Mouse (Mus musculus) CH12.LX (cell line): Measurements from ENCODE around the gene Vmn2r89. TPM values are rescaled to one million over a fixed set of nuclear protein-coding genes. Genes with fewer than 3 reads are reported as not detected.

Source experiments
- DNase-seq: peaks from one replicate; pipeline ENCODE4 v3.0.0-alpha.2; 2013; ENCODE audit errors: extremely low read depth
- H3K27ac ChIP-seq: 2 replicates; pipeline ENCODE4 v1.5.1; 2012; ENCODE audit warnings: low read depth, mild to moderate bottlenecking, control low read depth, moderate library complexity; ENCODE audit not compliant: insufficient read depth
- H3K27me3 ChIP-seq: replicated peaks from 2 replicates; pipeline ENCODE3; 2012; ENCODE audit warnings: inconsistent platforms
- H3K36me3 ChIP-seq, 2 experiments: replicated peaks in 1 of 2; 2 replicates each; pipeline versions ENCODE3 to v1.6.1; 2012; ENCODE audit warnings: inconsistent platforms in 1 of 2, low read length in 1 of 2, mild to moderate bottlenecking in 1 of 2, mixed read lengths in 1 of 2, moderate library complexity in 1 of 2; ENCODE audit not compliant: control insufficient read depth in 1 of 2, insufficient read depth in 1 of 2
- H3K4me1 ChIP-seq, 2 experiments: 2 replicates each; pipeline ENCODE4 v1.6.1; 2012; ENCODE audit warnings: inconsistent platforms in 1 of 2, moderate library complexity in 1 of 2; ENCODE audit not compliant: insufficient read depth in 2 of 2, control insufficient read depth in 1 of 2
- H3K4me2 ChIP-seq: 2 replicates; pipeline ENCODE4 v1.6.1; 2012; ENCODE audit warnings: low read depth, mild to moderate bottlenecking, control low read depth; ENCODE audit not compliant: poor library complexity, insufficient read depth, severe bottlenecking
- H3K4me3 ChIP-seq, 3 experiments: fragments of 150-350 bp in 1 of 3; sonication (generic) in 1 of 3; replicated peaks in 1 of 3; 2 replicates each; pipeline versions ENCODE3 to v1.5.1; 2011 to 2012; ENCODE audit warnings: low read depth in 2 of 3, low read length in 2 of 3, mild to moderate bottlenecking in 2 of 3, moderate library complexity in 2 of 3, control low read depth in 1 of 3, improper control_type of control experiment in 1 of 3, inconsistent platforms in 1 of 3, mixed read lengths in 1 of 3; ENCODE audit not compliant: poor library complexity in 1 of 3
- H3K79me2 ChIP-seq: replicated peaks from 2 replicates; pipeline ENCODE4 v1.6.1; 2012; ENCODE audit warnings: mild to moderate bottlenecking, moderate library complexity; ENCODE audit not compliant: control insufficient read depth, poor library complexity, insufficient read depth, severe bottlenecking; ENCODE audit errors: extremely low read depth
- H3K9ac ChIP-seq: 2 replicates; pipeline ENCODE4 v1.6.1; 2012; ENCODE audit warnings: low read depth, mild to moderate bottlenecking, control low read depth, moderate library complexity; ENCODE audit not compliant: insufficient read depth
- H3K9me3 ChIP-seq: replicated peaks from 2 replicates; pipeline ENCODE3; 2012; ENCODE audit warnings: low read length, inconsistent platforms, mixed read lengths
- BHLHE40 ChIP-seq: IDR thresholded peaks from 2 replicates; pipeline ENCODE4 v1.6.1; 2011; ENCODE audit warnings: mild to moderate bottlenecking, low read depth, low read length, improper control_type of control experiment
- CTCF ChIP-seq, 2 experiments: IDR thresholded peaks in 1 of 2; conservative IDR thresholded peaks in 1 of 2; 2 replicates each; pipeline ENCODE4 v1.5.1; 2011 to 2012; ENCODE audit warnings: low read depth in 2 of 2, low read length in 2 of 2, improper control_type of control experiment in 1 of 2, inconsistent platforms in 1 of 2, mild to moderate bottlenecking in 1 of 2, moderate library complexity in 1 of 2
- E2F4 ChIP-seq: IDR thresholded peaks from 2 replicates; pipeline ENCODE4 v1.6.1; 2011; ENCODE audit warnings: low read depth, low read length, improper control_type of control experiment; ENCODE audit not compliant: insufficient replicate concordance
- ELF1 ChIP-seq: IDR thresholded peaks from 2 replicates; pipeline ENCODE4 v1.6.1; 2014; ENCODE audit warnings: low read depth, mild to moderate bottlenecking, inconsistent platforms, low read length, improper control_type of control experiment
- ETS1 ChIP-seq: conservative IDR thresholded peaks from 2 replicates; pipeline ENCODE4 v1.6.1; 2012; ENCODE audit warnings: low read depth, mild to moderate bottlenecking, inconsistent platforms, low read length, improper control_type of control experiment, moderate library complexity
- GABPA ChIP-seq: IDR thresholded peaks from 2 replicates; pipeline ENCODE4 v1.6.1; 2012; ENCODE audit warnings: low read depth, low read length, improper control_type of control experiment, inconsistent platforms; ENCODE audit not compliant: insufficient replicate concordance
- HCFC1 ChIP-seq: IDR thresholded peaks from 2 replicates; pipeline ENCODE4 v1.6.1; 2012; ENCODE audit warnings: low read depth, mild to moderate bottlenecking, inconsistent platforms, low read length, improper control_type of control experiment
- IRF4 ChIP-seq: IDR thresholded peaks from 2 replicates; pipeline ENCODE4 v1.6.1; 2014; ENCODE audit warnings: low read depth, mild to moderate bottlenecking, inconsistent platforms, low read length, improper control_type of control experiment
- JUN ChIP-seq: IDR thresholded peaks from 2 replicates; pipeline ENCODE4 v1.6.1; 2011; ENCODE audit warnings: low read depth, mild to moderate bottlenecking, low read length, improper control_type of control experiment, moderate library complexity; ENCODE audit not compliant: insufficient read depth
- KAT2A ChIP-seq: IDR thresholded peaks from 2 replicates; pipeline ENCODE4 v1.6.1; 2012; ENCODE audit warnings: low read length, improper control_type of control experiment, inconsistent platforms; ENCODE audit not compliant: insufficient replicate concordance
- MAFK ChIP-seq: IDR thresholded peaks from 2 replicates; pipeline ENCODE4 v1.6.1; 2011; ENCODE audit warnings: low read length, improper control_type of control experiment; ENCODE audit not compliant: insufficient replicate concordance
- MAZ ChIP-seq: IDR thresholded peaks from 2 replicates; pipeline ENCODE4 v1.6.1; 2012; ENCODE audit warnings: low read depth, mild to moderate bottlenecking, inconsistent platforms, low read length, improper control_type of control experiment, moderate library complexity
- MEF2A ChIP-seq: IDR thresholded peaks from 2 replicates; pipeline ENCODE4 v1.6.1; 2014; ENCODE audit warnings: low read depth, mild to moderate bottlenecking, inconsistent platforms, low read length, improper control_type of control experiment, borderline replicate concordance
- MXI1 ChIP-seq: IDR thresholded peaks from 2 replicates; pipeline ENCODE4 v1.6.1; 2011; ENCODE audit warnings: mild to moderate bottlenecking, low read depth, low read length, improper control_type of control experiment
- MYC ChIP-seq: IDR thresholded peaks from 2 replicates; pipeline ENCODE4 v1.6.1; 2011; ENCODE audit warnings: low read depth, mild to moderate bottlenecking, improper control_type of control experiment, low read length
- NELFE ChIP-seq: IDR thresholded peaks from 2 replicates; pipeline ENCODE4 v1.6.1; 2011; ENCODE audit warnings: low read depth, low read length, improper control_type of control experiment
- NRF1 ChIP-seq: IDR thresholded peaks from 2 replicates; pipeline ENCODE4 v1.6.1; 2014; ENCODE audit warnings: low read depth, mild to moderate bottlenecking, inconsistent platforms, low read length, improper control_type of control experiment, moderate library complexity
- POLR2A ChIP-seq: IDR thresholded peaks from 2 replicates; pipeline ENCODE4 v1.6.1; 2011; ENCODE audit warnings: low read depth, mild to moderate bottlenecking, improper control_type of control experiment, low read length
- POLR2AphosphoS2 ChIP-seq: IDR thresholded peaks from 2 replicates; pipeline ENCODE4 v1.6.1; 2011; ENCODE audit warnings: low read depth, low read length, improper control_type of control experiment
- RCOR1 ChIP-seq: conservative IDR thresholded peaks from 2 replicates; pipeline ENCODE4 v1.6.1; 2012; ENCODE audit warnings: low read depth, mild to moderate bottlenecking, inconsistent platforms, low read length, improper control_type of control experiment
- SMC3 ChIP-seq: IDR thresholded peaks from 2 replicates; pipeline ENCODE4 v1.6.1; 2011; ENCODE audit warnings: low read depth, low read length, improper control_type of control experiment
- TBP ChIP-seq: conservative IDR thresholded peaks from 2 replicates; pipeline ENCODE4 v1.6.1; 2011; ENCODE audit warnings: low read depth, low read length, improper control_type of control experiment
- UBTF ChIP-seq: IDR thresholded peaks from 2 replicates; pipeline ENCODE4 v1.6.1; 2012; ENCODE audit warnings: low read depth, mild to moderate bottlenecking, inconsistent platforms, low read length, improper control_type of control experiment, moderate library complexity
- USF1 ChIP-seq: IDR thresholded peaks from 2 replicates; pipeline ENCODE4 v1.6.1; 2014; ENCODE audit warnings: low read depth, mild to moderate bottlenecking, inconsistent platforms, low read length, improper control_type of control experiment
- USF2 ChIP-seq: conservative IDR thresholded peaks from 2 replicates; pipeline ENCODE4 v1.6.1; 2011; ENCODE audit warnings: low read depth, low read length, improper control_type of control experiment
- ZC3H11A ChIP-seq: IDR thresholded peaks from 2 replicates; pipeline ENCODE4 v1.6.1; 2012; ENCODE audit warnings: low read depth, mild to moderate bottlenecking, inconsistent platforms, low read length, improper control_type of control experiment
- ZNF384 ChIP-seq: IDR thresholded peaks from 2 replicates; pipeline ENCODE4 v1.6.1; 2012; ENCODE audit warnings: low read depth, low read length, improper control_type of control experiment, inconsistent platforms
- dilution Hi-C: fragments of 300-500 bp; cut with MboI; formaldehyde crosslinking; loops from 2 replicates; pipeline ENCODE4 v1.14.3; 2020; ENCODE audit warnings: low sequenced_read_pairs; ENCODE audit not compliant: extremely low pct_unique_long_range_greater_than_20kb, extremely low pct_ligation_motif_present
- in situ Hi-C: fragments of 300-500 bp; cut with MboI; formaldehyde crosslinking; loops from 3 replicates; pipeline ENCODE4 v1.14.3; 2019; ENCODE audit warnings: low sequenced_read_pairs, low pct_ligation_motif_present, low pct_unique_long_range_greater_than_20kb, mixed read lengths
- polyA plus RNA-seq: library from polyadenylated mRNA; unstranded; fragments of >175 nt; gene quantifications from 2 replicates; pipeline ENCODE4 v1.2.1, GENCODE M21; 2012; ENCODE audit warnings: low read depth; ENCODE audit not compliant: insufficient read length
- total RNA-seq, 2 experiments: library from RNA; depleted of rRNA; stranded (reverse); fragments of 300-350 nt in 1 of 2; fragments of >200 nt in 1 of 2; gene quantifications; 2 replicates each; pipeline ENCODE4 v1.2.3; 2012 to 2014

The Vmn2r89 gene
- total and polyA plus RNA-seq, 3 experiments, result 0.08 to 0.09 TPM; not detected in 1

DNA sequence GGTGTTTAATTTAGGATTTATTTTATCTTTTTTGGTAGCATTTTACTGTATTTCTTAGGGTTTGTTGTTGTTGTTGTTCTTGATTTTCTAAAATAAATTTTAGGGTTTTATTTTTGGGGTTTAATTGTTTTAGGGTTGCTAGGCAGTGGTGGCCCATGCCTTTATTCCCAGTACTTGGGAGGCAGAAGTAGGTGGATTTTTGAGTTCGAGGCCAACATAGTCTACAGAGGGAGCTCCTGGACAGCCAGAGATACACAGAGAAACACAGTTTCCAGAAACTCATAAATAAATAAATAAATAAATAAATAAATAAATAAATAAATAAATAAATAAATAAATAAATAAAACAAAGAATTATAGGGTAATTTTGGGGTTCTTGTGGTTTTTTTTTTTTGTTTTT, 32.0 kb downstream of the Vmn2r89 start:
- Histone ChIP-seq H3K9me3 (no peaks in the 10 kb centered on the region), H3K27me3 (no peaks in the 10 kb centered on the region), H3K36me3 (no peaks in the 10 kb centered on the region)
- DNase-seq, result no peak
- dilution Hi-C loops, result no loop called here
- TF ChIP-seq USF2 (no peak), E2F4 (no peak), MEF2A (no peak), KAT2A (no peak), POLR2A (no peak), GABPA (no peak), ZNF384 (no peak), BHLHE40 (no peak), POLR2AphosphoS2 (no peak), MXI1 (no peak), RCOR1 (no peak), UBTF (no peak), HCFC1 (no peak), ETS1 (no peak), MYC (no peak), NRF1 (no peak), JUN (no peak), MAZ (no peak), TBP (no peak)
- TF ChIP-seq, all 38 proteins: peak for 0
- in situ Hi-C loops, result no loop called here
- Histone ChIP-seq H3K27ac (no peak overlapping the region), H3K9ac (no peak overlapping the region), H3K4me2 (no peak overlapping the region), H3K4me1 (peaks cover 0 to 2% of the 10 kb centered on the region in 2 experiments; a peak in 2 of 4 replicates), H3K4me3 (peak overlapping the region in 1 of 3 experiments; percentile 13), H3K79me2 (peaks cover 21% of the 10 kb centered on the region; the same call in 1 of the 2 replicates)

DNA sequence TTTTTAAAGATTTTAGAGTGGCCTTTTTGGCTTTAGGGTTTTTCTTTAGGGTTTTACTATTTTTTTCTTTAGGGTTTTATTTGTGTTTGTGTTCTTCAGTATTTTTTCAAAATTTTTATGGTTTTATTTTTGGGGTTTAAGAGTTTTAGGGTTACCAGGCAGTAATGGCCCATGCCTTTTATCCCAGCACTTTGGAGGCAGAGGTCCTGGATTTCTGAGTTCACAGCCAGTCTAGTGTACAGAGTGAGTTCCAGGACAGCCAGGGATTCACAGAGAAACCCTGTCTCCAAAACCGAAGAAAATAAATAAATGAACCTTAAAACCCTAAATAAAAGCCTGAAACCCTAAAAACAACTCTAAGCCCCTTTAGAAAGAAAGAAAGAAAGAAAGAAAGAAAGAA, 34.5 kb downstream of the Vmn2r89 start:
- peaks cover 5% of the 10 kb centered on the region; the same call in 1 of the 2 replicates for H3K79me2 ChIP-seq
- no peak overlapping the region for H3K9ac ChIP-seq
- no peak for DNase-seq
- no peak overlapping the region for H3K27ac ChIP-seq
- no peak overlapping the region for H3K4me3 ChIP-seq
- H3K4me2 ChIP-seq, result no peak overlapping the region
- H3K9me3 ChIP-seq, result no peaks in the 10 kb centered on the region
- dilution Hi-C loops (no loop called here), in situ Hi-C loops (no loop called here)
- H3K36me3 ChIP-seq, result no peaks in the 10 kb centered on the region
- no peaks in the 10 kb centered on the region for H3K27me3 ChIP-seq
- H3K4me1 ChIP-seq, result no peaks in the 10 kb centered on the region
- TF ChIP-seq JUN (no peak), NRF1 (no peak), MAFK (no peak), NELFE (no peak), RCOR1 (no peak), MYC (no peak), ZC3H11A (no peak), CTCF (conservative IDR thresholded peaks at IDR 0.05 in 1 of 2, IDR thresholded peaks at IDR 0.05 in 1 of 2; ENCODE audit: low read depth in 2 of 2, low read length in 2 of 2) (no peak), UBTF (no peak), ELF1 (no peak), E2F4 (no peak), SMC3 (no peak), MAZ (no peak), KAT2A (no peak), USF1 (no peak), HCFC1 (no peak), MXI1 (no peak), TBP (no peak), BHLHE40 (no peak), IRF4 (no peak)
- TF ChIP-seq, all 38 proteins: peak for 0
